Mouse (Mus musculus) olfactory bulb, adult 2 months (tissue): Measurements from ENCODE around the gene Entpd5.

Source experiments
- CTCF ChIP-seq: fragments of 200-500 bp; IDR thresholded peaks from 2 replicates; pipeline ENCODE4 v1.5.1; 2012; ENCODE audit warnings: low read depth, mild to moderate bottlenecking, low read length, moderate library complexity; ENCODE audit not compliant: insufficient read depth
- POLR2A ChIP-seq: fragments of 200-500 bp; IDR thresholded peaks from 2 replicates; pipeline ENCODE4 v1.6.1; 2012; ENCODE audit warnings: mild to moderate bottlenecking, low read depth, low read length, moderate library complexity; ENCODE audit not compliant: insufficient read depth

- TF ChIP-seq CTCF: no peak
- no peak for TF ChIP-seq POLR2A
These were observed 41.1 kb upstream of the Entpd5 start for GRCm38 (mm10) chr12:84449887-84450286.
